Mouse (Mus musculus) 3T3-L1 (cell line): ENCODE data around the gene Kcns1.

Experiments used
- DNase-seq: peaks from one replicate; pipeline ENCODE4 v3.0.0-alpha.2; 2015; ENCODE audit warnings: low read depth, low spot score

Gene Kcns1

DNA sequence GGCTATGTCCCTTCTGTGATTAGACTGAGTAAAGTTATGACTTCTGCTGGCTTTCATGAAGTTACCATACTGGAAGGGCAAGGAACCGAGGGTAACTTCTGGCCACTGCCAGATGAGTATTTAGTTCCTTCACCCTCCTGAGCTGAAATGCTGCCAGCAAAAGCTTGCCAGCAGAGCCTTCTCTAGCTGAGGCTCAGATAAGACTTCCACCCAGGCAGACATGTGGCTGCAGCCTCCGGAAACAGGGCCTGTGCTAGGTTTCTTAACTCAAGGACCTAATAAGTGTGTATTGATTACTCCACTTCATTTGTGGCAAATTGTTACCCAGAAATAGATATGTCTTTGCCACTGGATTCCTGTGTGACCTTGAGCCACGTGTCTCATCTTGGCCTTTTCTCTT is 2.5 kb upstream of the Kcns1 start:
- no peak for DNase-seq

DNA sequence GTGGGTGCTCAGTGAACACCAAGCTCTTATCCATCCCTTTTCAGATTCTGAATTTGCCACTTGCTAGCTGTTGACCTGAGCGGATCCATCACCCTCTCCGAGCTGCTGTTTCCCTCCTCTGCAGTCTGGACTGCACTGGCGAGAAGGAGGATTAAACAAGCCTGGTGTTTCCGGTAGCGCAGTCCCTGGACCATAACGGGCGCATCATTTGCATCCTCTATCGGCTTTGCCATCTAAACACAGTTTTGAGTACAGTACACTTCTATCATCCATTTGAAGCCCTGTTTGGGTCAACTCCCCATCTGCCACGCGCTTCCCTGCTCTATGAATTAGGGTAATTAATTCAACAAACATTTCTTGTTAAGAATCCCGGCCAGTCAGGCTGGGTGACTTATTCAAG is 587 bp downstream of the Kcns1 start:
- DNase-seq: no peak

- DNase-seq: no peak
These were observed 2.4 kb downstream of the Kcns1 start for GRCm38 (mm10) chr2:164168571-164168946.

DNA sequence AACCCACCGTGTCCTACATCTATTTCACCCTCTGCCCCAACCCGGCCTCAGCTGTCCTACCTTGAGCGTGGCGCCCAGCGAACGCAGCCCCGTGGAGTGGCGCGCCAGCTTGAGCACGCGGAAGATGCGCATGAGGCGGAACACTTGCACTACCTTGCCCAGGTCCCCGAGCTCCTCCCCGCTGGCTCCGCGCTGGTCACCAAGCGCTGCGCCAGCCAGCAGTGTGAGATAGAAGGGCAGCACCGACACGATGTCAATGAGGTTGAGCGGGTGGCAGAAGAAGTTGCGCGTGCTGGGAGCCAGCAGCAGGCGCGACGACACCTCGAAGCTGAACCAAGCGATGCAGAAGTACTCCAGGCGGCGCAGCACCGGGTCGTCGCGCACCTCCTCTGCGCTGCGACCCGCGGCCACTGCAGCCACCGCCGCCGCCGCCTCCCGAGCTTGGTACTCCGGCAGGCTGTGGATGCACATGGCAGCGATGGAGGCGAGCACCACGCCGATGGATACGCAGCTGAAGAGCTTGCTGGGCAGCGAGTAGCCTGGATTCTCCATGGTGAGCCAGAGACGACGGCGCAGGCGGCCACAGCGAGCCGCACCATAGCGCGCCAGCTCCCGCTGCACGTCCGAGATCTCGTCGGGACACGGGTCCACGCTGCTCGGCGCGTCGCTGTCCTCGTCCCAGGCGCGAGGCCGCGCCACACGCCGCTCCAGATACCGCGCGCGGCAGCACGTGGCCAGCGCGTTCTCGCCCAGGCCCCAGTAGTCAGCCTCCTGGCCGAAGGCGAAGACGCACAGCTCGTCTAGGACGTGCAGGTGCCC is 3.0 kb downstream of the Kcns1 start:
- no peak for DNase-seq

DNA sequence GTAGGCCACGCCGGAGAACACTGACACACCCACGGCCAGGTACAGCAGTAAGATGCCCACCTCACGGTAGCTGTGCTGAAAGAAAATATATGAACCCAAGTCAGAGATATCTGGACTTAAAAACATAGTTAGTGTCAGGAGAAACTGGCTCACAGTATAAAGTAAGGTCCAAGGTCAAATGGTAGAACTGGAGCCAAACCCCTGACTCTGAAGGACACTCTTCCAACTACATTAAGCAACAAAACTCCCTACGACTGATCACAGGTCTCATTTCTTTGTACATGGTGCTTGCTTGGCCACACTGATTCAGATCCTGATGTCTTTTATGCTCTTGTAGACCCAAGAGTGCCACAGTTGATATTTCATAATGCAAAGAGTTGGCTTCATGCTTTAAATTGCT is 6.0 kb downstream of the Kcns1 start:
- no peak for DNase-seq

- DNase-seq: no peak
These were observed 9.3 kb downstream of the Kcns1 start for GRCm38 (mm10) chr2:164161515-164162055.

- no peak for DNase-seq
These were observed 12.1 kb downstream of the Kcns1 start for GRCm38 (mm10) chr2:164158838-164159237.

- DNase-seq: no peak
These were observed 14.8 kb downstream of the Kcns1 start for GRCm38 (mm10) chr2:164156158-164156557.

DNA sequence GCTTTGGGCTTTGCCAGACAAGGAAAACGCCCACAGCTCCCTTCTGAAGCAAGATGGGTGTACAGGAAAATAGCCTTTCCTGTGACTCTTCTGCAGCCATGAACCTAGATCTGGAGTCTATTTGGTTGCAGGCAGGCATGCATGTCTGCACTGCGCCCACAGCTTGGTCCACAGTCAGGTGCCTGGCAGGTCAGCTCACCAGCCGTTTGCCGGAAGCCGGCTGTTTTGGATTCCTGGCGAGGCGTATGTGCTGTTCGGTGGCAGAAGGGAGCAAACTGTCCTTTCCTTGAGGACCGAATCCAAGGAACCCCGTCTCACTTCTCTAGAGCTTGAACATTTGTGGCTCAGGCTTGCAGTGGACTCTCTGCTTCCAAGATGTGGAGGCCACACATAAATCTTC is 16.9 kb downstream of the Kcns1 start:
- no peak for DNase-seq

GRCm38 (mm10) chr2:164152341-164152740 is 18.6 kb downstream of the Kcns1 start:
- no peak for DNase-seq

GRCm38 (mm10) chr2:164150086-164150760 is 20.7 kb downstream of the Kcns1 start:
- peak; percentile 47 for DNase-seq

- DNase-seq: no peak
These were observed 24.4 kb downstream of the Kcns1 start for GRCm38 (mm10) chr2:164146556-164146955.

DNA sequence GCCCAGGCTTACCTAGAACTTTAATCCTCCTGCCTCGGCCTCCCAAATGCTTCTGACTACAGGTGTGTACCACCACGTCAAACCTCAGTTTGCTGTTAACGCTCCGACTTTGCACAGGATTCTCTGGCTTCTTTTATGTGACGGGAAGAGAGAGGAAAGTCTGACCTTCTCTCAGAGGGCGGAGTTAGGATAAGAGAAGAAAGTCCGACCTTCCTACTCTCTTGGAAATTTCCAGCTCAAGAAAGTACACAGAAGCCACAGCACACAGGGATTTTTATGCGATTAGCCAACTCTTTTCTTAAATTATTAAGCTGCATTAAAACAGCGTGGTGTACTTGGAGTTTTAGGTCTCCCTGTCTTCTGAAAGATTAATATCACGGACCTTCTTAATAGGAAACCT is 26.4 kb downstream of the Kcns1 start:
- DNase-seq: no peak

GRCm38 (mm10) chr2:164144025-164144424 is 26.9 kb downstream of the Kcns1 start:
- DNase-seq: no peak

DNA sequence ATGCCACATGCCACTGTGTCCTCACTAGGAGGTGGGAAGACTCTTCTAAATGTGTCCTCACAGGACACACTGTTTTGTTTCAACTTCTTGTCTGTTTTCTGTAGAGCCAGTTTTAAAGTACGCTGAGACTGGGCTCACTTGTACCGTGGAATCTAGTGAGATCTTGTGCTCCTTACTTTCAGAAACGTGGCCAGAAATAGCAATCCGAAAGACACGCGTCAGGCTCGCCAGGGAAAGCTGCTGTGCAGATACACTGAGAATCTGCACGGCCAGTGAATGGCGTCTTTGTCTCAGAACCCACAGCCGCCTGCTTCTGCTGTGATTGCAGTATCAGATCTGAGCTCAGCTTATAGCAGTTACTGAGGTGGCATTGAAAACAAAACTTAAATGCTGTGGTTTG is 28.9 kb downstream of the Kcns1 start:
- no peak for DNase-seq

- DNase-seq: no peak
These were observed 33.2 kb downstream of the Kcns1 start for GRCm38 (mm10) chr2:164137754-164138153.

DNA sequence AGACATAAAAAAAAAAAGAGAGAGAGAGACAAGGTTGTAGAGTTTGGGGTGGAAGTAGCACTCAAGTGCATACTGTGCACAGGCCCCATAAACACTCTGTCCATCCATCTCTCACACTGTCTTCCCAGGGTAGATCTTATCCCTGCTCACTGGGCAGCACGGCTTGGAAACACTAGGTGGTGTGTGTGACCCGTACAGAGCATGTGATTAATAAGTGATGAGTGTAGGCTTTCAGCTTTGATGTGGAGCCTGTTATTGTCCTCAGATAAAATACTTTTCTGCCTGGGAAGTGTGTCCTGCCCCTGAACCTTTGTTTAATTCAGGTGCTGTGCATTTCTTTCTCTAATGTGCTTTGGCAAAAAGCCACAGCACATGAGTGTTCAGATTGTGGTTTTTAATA is 34.5 kb downstream of the Kcns1 start:
- peak; percentile 39 for DNase-seq

GRCm38 (mm10) chr2:164135367-164135766 is 35.5 kb downstream of the Kcns1 start:
- DNase-seq: no peak

DNA sequence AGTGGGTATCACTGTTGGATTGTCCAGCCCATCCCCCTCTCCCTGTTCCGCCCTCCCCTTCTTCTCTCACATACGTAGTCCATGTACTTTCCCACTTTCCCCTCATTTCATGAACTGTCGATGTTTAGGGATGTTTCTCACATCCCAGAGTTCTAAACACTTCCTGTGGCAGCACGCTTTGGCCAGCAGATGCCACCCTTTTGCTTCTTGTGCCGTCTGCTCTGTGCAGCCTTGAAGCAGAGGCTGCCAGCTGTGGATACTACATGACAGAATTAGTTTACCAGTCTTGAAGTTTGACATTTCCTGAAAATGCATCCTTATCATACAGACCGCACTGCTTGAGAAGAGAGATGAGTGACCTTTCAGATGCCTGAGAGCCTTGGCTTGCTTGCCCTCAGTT is 36.4 kb downstream of the Kcns1 start:
- peak; percentile 53 for DNase-seq

GRCm38 (mm10) chr2:164131586-164131985 is 39.3 kb downstream of the Kcns1 start:
- DNase-seq: no peak

GRCm38 (mm10) chr2:164128576-164129411 is 42.1 kb downstream of the Kcns1 start:
- no peak for DNase-seq

DNA sequence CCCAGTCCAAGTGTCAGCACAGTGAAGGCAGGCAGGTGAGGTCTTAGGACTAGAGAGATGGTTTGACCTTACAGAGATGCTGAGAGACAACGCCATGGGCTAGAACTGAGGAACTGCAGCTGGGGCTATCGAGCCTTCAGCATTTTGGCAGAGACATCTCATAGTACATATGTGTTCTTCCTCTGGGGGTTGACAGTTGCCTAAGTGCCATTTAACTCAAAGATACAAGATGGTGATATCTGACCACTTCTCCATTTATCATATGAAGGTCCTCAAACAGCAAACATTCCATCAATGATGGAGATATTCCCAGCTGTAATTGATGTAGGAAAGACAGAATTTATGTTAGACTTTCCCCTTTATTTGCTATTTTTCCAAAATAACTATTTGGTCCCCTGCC is 43.6 kb downstream of the Kcns1 start:
- no peak for DNase-seq
